Mouse (Mus musculus) lung, postnatal 0 days (tissue): ENCODE data around the gene 4930556J24Rik.

Experiments used
- CTCF ChIP-seq: IDR thresholded peaks from 2 replicates; pipeline ENCODE4 v1.5.1; 2016; ENCODE audit warnings: antibody characterized with exemption, mild to moderate bottlenecking
- EP300 ChIP-seq: IDR thresholded peaks from 2 replicates; pipeline ENCODE4 v1.6.1; 2016; ENCODE audit warnings: antibody characterized with exemption, mild to moderate bottlenecking, control low read depth

GRCm38 (mm10) chr11:3903046-3903445, 73.5 kb downstream of the 4930556J24Rik start:
- TF ChIP-seq CTCF (no peak), EP300 (0 out of 2 replicates have a peak, but pooled peaks have one; percentile 30)
